Comparison of ENCODE assay signal across 1 mouse cellular context in genomic region chr16:33745457-33745856, GRCm38 (mm10).
TF ChIP-seq lines count a peak whose summit lies in the region.

No protein-coding gene starts in this region.

TF ChIP-seq in CH12.LX, 34 proteins besides CTCF, POLR2A, EP300 and RAD21 (continued from another document):
- TF ChIP-seq GABPA (IDR thresholded peaks at IDR 0.05; ENCODE audit: insufficient replicate concordance, low read depth, low read length) (no peak; the same call in 1 of the 2 replicates), ZC3H11A (IDR thresholded peaks at IDR 0.05; ENCODE audit: low read depth, low read length) (no peak), MAFK (IDR thresholded peaks at IDR 0.05; ENCODE audit: insufficient replicate concordance, low read length) (peak; percentile 94), MAX (IDR thresholded peaks at IDR 0.05; ENCODE audit: low read length) (peak; percentile 75), NELFE (IDR thresholded peaks at IDR 0.05; ENCODE audit: low read depth, low read length) (peak; percentile 61), CHD2 (IDR thresholded peaks at IDR 0.05; ENCODE audit: low read length) (peak; percentile 72), BHLHE40 (IDR thresholded peaks at IDR 0.05; ENCODE audit: low read depth, low read length) (peak; percentile 89)
